Mouse (Mus musculus) megakaryocyte-erythroid progenitor cell, adult 5-6 weeks (primary cell): ENCODE measurements around the gene Fsd1. TPM values are rescaled to one million over a fixed set of nuclear protein-coding genes. Genes with fewer than 3 reads are reported as not detected.
A peak's percentile ranks its signal among the peaks of the same experiment; 100 is the strongest.

Experiments
- ATAC-seq: replicated peaks from 2 replicates; pipeline ENCODE4 v1.8.0; 2016; ENCODE audit warnings: mild to moderate bottlenecking, inconsistent platforms; ENCODE audit not compliant: severe bottlenecking, poor library complexity, low FRiP score, low TSS enrichment
- total RNA-seq, 2 experiments: library from RNA; stranded (forward) in 1 of 2; stranded (reverse) in 1 of 2; fragments of 200-1000, 215-1000 nt in 1 of 2; fragments of >200 nt in 1 of 2; fragmentation: Nextera tagmentation in 1 of 2; gene quantifications; 2 replicates each; pipeline ENCODE4 v1.2.3; 2014 to 2017

Fsd1 gene
- total RNA-seq, 2 experiments from 2014 or later: not detected

DNA sequence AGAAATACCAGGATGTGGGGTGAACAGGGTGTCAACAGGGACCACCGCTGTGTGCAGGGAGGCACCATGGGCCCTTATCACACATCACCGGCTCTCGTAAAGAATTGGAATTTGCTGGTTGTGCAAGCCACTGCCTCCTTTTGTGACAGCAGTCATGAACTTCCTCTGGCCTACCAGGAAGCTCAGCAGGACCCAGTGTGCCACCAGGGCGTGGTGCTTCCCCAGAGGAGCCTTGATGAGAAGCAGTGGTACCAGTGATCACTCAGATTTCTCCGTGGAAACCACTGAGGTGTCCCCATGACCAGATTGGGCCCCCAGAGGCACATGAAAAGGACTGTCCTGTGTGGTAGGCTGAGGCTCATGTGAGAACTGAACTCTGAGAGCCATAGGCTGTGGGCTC, 37.1 kb downstream of the Fsd1 start:
- ATAC-seq: no peak

DNA sequence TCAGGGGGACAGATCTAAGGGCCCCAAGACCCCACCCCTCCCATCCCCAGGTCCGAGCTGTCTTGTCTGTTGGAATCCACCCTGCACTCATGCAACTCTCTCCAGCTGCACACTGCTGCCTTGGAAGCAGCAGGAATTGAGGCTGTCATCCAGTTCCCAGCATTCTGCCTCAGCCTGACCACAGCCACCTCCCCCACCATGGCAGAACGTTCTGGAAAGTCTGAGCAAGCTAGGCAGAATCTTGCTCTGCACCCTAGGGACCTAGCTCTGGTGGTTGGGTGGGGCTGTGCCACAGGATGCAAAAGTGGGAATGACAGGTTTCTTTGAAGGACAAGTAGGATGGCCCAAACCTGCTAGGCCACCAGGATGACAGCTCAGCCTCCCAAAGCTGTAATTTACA, 38.2 kb downstream of the Fsd1 start:
- no peak for ATAC-seq

DNA sequence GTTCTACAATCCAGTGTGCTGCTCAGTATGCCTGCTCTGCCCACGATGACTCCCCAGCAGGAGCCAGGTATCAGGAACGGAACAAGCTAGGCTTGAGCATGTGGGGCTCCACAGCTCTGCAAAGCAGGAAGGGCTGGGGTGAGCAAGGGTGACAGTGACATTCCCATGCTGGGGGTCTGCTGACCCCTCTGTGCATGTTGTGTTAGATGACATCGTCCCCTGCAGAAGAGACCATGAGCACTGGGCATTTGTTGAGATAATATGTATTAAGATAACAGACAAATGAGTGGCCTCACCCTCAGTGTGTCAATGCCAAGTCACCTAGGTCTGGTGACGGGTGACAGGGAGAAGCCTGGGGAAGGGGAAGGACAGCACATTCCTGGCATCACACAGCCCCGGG, 38.6 kb downstream of the Fsd1 start:
- ATAC-seq: no peak

DNA sequence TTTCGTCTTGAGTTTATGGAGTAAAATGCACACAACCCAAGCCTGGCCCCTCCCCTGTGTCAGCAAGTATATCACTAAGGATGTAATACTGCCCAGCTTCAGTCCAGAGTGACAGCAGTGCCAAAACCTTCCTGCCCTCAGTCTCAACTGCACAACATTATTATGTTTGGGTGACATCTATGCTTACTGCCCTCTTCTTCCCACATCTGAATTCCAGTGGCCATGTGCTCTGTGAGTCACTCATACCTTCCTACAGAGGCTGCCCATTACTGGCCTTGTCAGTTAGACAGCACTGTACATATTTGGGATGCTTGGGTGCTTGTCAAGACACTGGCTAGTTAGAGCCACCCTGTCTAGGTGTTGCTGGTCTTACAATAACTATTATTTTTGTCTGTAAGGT, 40.0 kb downstream of the Fsd1 start:
- ATAC-seq: no peak

DNA sequence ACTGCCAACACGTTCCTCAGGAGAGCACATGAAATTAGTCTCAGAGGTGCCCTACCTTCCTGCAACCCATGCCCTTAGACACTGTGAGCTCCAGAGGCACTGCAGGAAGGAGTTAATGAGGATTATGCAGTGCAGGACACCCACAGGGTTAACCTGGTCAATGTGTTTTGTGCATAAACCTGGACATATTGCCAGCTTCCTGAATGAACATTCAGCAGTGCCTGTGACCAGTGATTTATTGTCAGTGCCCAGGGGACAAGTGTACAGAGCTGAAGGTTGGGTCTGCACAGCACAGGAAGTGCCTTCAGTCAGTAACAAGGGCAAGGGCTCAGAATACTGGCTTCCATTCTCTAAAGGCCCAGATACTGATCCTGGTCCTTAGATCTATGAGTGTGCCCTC, 40.6 kb downstream of the Fsd1 start:
- no peak for ATAC-seq

DNA sequence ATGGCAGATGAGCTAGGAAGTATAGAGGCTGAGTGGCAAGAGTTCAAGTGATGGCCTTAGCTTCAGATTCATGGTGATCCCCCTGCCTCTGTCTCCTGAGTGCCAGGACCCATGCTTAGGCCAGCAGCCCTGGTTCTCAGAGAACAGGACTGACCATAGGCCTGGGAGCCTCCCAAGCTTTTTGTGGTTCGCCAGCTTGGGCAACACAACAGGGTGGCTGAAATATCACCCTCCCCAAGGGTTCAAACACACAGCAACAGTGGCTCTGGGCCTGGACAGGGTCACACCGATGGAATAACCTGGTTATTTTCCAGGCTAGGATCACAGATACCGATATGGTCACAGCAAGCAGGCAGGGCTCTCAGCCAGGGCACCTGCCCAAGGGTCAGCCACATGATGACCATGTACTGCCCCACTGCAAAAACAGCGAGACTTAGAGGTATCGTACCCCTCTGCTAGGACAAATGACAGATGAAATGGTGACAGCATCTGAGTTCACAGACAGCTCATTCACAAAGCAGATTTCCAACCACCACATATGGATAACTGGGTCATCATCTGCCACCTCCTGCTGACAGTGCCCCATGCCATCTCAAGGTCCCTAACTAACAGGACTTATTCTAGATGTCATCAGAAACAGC, 41.6 kb downstream of the Fsd1 start:
- no peak for ATAC-seq

DNA sequence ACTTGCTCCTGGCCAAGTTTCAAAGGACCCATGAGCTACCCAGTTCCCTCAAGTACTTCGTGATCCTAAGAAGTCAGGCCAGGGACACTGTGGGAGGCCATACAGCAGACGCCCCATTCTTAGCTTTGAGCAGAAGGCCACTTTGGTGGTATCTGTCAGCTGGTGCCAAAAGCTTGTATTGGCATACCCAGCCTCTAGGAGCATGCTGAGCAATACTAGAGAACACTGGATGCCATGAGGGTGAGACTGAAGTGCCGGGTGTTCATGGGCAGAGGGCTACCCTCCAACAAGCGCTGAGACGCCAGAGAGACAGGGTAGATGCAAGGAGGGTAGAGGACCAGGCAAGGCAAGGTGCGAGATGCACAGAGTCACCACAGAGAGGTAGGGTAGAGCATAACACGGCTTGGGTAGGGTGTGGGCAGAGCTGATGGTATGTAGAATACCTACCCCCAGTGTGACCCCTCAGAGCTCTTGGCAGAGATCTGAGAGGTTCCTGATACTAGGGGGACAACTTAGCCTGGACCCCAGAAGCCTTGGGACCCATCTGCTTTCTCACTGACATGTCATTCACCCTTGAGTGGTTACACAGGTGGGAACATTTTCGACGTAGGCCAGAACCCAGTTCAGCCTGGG, 44.0 kb downstream of the Fsd1 start:
- peak; percentile 1 for ATAC-seq

DNA sequence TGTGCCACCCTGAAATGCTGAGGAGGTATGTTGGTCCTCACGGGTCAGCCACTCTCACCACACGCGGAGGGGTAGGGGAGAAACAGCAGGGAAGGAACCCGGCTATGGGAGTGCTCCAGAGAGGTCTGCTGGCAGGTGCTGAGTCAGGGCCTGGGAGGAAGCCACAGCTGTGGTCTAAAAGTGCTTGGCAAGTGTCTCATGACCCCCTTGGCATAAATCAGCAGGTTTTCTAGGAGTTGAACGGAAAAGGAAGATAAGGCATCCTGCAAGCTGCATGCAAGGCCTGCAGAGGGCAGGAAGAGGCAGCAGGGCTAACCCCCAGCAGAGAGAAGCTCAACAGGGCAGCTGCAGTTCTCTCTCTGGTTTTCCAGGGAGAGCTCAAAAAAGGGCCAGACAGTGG, 44.6 kb downstream of the Fsd1 start:
- ATAC-seq: peak; percentile 73

DNA sequence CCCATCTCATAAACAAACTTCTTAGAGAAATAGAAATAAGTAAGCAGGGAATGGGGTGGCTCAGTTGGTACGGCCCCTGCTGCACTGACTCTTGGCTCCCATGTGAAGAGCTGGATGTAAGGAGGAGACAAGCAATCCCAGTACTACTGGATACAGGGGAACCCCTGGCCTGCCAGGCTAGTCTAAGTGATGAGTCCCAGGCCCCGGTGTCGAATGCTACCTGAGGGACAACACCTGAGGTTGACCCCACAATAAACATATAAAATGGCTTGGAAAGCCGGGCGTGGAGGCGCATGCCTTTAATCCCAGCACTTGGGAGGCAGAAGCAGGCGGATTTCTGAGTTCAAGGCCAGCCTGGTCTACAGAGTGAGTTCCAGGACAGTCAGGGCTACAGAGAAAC, 45.1 kb downstream of the Fsd1 start:
- no peak for ATAC-seq

DNA sequence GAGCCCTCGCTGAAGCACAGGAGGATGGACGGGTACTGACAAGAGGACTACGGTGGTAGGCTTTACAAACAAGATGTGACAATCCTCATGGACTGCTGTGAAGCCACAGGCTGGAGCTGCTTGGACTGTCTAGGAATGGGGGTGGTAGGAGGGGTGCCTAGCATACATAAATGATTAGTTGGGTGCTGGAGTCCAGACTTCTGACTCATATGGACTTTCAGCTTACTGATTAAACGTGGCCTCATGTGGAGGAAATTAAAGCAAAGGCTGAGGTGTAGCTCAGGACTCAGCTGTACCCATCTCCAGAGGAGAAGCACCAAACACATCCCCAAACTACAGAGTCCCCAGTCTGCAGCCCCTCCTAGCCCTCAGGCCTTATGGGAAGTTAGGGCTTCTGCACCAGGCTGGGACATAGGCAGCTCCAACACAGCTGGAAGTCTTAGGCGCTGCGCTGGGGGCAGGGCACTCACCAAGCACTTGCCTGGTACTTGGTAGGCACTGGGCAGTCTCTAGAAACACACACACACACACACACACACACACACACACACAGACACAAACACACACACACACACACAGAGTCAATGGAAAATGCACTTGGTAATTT, 45.9 kb downstream of the Fsd1 start:
- no peak for ATAC-seq

DNA sequence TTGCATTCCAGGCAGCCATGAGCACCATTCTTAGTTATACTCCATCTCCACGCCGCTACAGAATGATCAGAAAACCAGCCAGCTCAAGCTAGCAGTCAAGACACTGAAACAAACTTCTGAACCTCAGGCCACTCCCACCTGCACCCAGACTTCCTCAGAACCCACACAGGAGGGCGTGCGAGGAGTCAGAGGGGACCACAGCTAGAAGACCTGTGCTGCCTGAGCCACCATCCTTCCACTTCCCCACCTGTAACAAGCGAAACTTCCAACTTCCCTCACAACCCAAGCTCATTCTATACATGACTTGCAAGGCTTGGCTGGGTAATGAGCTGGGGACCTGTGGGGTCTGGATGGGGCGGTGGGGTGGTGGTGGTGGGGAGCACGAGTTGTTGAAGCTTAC, 46.5 kb downstream of the Fsd1 start:
- no peak for ATAC-seq

DNA sequence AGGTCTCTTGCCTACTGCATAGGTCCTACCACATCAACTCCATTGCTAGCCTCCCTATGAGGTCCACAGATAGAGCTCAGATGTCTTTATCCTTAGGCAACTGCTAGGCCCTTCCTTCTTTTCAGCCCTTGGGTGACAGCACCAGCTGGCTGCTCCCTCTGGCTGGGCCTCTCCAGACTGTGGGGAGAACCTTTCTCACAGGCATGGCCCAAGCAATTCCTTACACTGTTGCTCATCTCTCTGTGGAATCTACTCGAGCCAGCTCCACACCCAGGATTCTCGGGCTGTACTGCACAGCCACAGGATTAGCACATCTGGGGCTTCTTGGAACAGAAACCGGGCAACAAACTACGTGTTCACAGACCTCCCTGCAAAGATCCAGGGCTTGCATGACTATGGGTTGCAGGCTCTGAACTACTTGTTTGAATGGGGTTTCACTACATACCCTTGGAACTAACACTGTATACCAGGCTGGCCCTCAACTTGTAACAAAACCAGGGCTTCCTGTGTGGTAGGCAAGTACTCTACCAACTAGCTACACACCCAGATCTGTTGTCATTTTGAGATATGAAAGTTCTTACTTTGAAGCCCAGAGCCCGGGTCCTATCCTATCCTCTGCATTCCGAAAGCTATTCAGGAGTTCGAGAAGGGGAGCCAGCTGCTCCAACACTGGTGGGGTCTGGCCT, 47.9 kb downstream of the Fsd1 start:
- ATAC-seq: no peak

DNA sequence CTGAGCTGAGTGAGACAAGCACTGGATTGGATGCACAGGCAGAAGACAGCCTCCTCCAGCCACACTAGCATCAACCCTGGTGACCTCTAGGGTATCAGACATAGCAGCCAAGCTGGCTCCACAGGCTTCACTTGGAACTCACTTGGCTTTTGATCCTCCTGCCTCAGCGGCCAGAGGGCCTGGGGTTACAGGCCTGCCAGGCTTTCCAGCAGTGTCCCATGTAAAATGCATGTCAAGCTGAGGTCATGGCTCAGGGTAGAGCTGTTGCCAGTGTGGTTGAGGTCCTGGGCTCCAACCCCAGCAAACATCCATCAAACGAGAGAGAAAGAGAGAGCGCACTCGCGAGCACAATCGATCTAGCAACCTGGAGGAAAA, 48.4 kb downstream of the Fsd1 start:
- ATAC-seq: no peak

DNA sequence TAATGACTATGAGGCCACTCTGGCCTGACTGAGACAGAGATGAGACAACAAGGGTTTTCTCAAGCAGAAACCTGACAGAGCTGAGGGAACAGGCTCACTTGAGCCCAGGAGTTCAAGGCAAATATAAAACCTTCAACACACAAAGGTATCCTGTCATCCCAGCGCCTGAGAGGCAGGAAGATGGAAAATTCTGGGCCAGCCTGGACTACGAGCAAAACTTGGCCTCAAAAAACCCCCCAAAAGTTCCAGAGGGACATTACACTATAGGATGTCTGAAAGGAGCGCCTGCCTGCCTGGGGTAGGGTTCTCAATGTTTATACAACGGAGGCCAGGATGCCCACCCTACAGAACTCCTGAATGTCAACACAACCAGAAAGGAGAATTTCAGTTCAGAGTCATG, 48.9 kb downstream of the Fsd1 start:
- ATAC-seq: no peak

DNA sequence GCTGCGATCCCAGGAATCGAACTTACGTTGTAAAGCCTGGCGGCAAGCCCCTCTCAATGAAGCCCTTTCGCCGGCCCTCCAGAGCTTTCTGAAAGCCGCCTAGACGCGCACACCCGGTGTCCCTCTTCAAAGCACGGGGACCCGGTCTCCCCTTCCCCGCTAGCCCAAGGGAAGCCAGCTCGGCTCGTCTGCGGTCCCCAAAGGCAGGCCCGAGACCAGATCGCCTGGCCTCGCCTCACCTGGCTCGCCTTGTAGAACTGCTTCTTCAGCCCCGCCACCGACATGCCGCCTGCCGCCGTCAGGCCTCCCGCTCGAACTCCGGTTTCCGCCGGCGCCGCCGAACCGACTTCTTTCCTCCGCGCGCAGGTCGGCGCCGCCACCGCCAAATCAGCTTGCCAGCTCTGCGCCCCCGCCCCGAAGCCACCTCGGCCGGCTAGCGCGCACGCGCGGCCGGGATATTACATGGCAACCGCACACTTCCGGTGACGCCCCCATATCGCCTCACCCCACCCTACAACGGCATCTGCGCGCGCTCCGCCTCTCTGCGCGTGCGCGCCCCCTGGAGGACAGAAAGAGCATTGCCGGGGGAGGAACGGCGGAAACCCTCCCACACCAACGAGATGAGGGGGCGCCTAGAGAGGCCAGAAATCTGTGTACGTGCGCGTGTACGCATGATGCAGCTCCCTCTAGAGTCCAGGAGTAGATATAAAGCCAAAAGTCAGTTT, 50.0 kb downstream of the Fsd1 start, which contains the start of gene Sh3gl1:
Gene Sh3gl1, minus strand, starts transcription at position 460 of the 725 bp plus-strand sequence.
- ATAC-seq: peak; percentile 70

DNA sequence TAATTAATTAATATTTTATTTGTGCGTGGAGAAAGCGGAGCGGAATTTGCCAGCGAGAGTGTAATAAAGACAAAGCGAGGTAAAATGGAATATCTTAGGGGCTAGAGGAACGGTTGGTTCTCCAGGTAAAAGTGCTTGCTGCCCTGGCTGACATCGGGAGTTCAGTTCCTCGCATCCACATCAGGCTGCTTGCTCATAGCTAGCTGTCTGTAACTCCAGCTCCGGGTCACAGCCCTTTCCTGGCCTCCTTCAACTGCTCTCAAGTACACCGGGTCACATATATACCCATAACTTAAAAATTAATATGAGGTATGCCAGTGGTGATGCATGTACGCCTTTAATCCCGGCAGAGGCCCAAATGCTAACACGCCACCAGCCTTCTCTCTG, 50.6 kb downstream of the Fsd1 start:
- ATAC-seq: no peak; the same call in 1 of the 2 replicates

DNA sequence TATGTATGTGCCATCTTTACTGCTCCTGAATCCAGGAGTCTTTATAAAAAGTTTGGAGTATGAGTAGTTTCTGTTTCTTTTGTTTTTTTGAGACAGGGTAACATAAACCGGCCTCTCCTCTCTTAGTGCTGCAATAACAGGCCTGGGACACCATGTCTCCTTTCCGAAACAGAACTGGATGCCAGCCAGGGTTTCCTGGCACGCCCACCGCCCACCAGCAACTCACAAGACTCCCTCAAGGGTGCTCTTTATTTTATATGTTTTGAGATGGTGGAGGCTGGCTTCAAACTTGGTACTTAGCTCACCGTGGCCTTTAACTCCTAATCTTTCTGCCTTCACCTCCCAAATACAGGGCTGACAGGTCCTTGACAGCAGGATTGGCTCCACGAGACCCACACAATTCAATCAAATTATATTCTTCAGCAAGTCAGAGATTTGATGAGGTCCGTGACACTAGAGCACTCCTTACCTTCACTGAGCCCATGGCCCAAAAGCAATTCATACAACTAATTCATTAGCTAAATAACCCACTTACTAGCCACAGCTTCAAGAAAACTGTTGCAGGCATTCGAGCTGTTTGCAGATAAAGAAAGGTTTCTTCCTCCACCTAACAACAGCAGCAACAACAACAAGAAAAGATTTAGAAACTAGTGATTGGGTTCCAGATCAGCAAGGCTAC, 52.4 kb downstream of the Fsd1 start:
- no peak for ATAC-seq

DNA sequence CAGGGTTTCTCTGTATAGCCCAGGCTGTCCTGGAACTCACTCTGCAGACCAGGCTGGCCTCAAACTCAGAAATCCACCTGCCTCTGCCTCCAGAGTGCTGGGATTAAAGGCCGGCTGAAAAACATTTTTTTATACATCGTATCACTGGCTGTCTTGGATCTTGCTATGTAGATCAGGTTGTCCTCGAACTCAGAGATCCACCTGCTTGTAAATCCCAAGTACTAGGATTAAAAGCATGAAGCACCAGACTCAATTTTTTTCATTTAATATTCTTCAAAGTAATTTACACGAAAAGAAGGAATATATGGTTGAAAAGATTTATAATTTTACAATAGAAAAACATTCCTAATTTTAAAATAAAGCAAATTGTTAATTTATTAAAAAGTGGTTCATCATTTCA, 53.0 kb downstream of the Fsd1 start:
- ATAC-seq: no peak

DNA sequence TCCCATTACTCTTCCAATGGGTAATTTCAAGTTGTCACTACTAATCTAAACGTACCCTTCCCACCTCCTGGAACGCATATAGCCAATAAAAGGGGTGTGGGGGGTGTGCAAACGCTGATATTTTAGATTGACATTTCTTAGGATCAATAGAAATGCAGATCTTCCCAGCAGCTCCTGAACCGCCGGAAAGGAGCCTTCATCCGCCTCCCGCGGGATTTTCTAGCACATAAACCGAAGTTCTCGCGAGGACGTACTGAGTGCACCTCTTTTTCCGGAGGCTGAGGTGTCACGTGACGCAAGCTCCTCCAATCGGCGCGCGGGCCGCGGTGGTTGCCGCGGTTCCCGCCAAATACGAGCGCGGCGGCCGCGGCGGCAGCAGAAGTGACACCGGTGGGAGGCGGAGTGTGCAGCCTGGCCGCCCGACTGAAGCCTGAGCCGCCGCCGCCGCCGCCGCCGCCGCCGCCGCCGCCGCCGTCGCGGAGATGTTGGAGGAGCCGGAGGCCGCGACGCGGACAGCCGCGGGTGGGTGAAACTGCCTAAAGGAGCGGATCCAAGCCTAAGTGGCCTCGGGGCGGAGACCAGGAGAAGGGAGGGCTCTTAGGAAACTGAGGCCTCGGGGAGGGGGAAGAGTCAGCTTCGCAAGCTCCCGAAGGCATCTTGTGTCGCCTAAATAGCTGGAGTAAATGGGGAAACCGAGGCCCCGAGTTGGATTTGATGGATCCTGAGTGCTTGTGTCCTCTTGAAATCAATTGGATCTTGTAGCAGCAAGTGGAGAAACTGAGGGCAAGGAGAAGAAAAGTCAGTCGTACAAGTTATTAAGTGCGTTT, 53.9 kb downstream of the Fsd1 start, which contains the start of gene Chaf1a:
Gene Chaf1a, plus strand, starts transcription at position 410 of the 827 bp plus-strand sequence.
- peak; percentile 76 for ATAC-seq
